Mouse (Mus musculus) adrenal gland, postnatal 0 days (tissue): Measurements from ENCODE around the gene Gm10697. TPM values are rescaled to one million over a fixed set of nuclear protein-coding genes. Genes with fewer than 3 reads are reported as not detected.

Experiments
- polyA plus RNA-seq: library from polyadenylated mRNA; unstranded; fragments of >200 nt; fragmentation: Nextera tagmentation; extraction: Ambion mirVana; gene quantifications from 2 replicates; pipeline ENCODE4 v1.2.1, GENCODE M21; 2015

Gene Gm10697
- polyA plus RNA-seq, result not detected in 2 replicates

GRCm38 (mm10) chr3:94072544-94072943 lies at the start of gene Gm10697:
TSS of gene Gm10697 (minus strand) at chr3:94072644.

GRCm38 (mm10) chr3:94054785-94055184 lies 17.7 kb downstream of the Gm10697 start, which contains the start of gene Gm9125:
TSS of gene Gm9125 (minus strand) at chr3:94054885.

Other genes starting within 250 kb of the Gm10697 start
- not detected in 2 replicates for gene Tdpoz3, start 246.6 kb downstream of the Gm10697 start, polyA plus RNA-seq
- gene Gm9117, start 129.1 kb downstream of the Gm10697 start, polyA plus RNA-seq, result not detected in 2 replicates
- not detected in 2 replicates for gene Tdpoz5, start 111.3 kb downstream of the Gm10697 start, polyA plus RNA-seq
- gene Gm9125, start 17.8 kb downstream of the Gm10697 start, polyA plus RNA-seq, result not detected in 2 replicates
- not detected in 2 replicates for gene Gm10696, start 105.5 kb upstream of the Gm10697 start, polyA plus RNA-seq
- not detected in 2 replicates for gene Gm5286, start 124.1 kb upstream of the Gm10697 start, polyA plus RNA-seq
- gene Gm4778, start 191.4 kb upstream of the Gm10697 start, polyA plus RNA-seq, result not detected in 2 replicates
- 15.5 and 24.3 TPM in 2 replicates for gene Them4, start 237.4 kb upstream of the Gm10697 start, polyA plus RNA-seq